Mouse (Mus musculus) bone marrow, adult 2 months (tissue): ENCODE results near the gene Strada. TPM values are rescaled to one million over a fixed set of nuclear protein-coding genes. Genes with fewer than 3 reads are reported as not detected.
"Not testable (repeated sequence)": the region's sequence is repeated elsewhere in the genome, so short reads cannot be mapped to it uniquely, and the experiment has no call there.

Experiments used
- H3K27ac ChIP-seq: fragments of 200-500 bp; 2 replicates; pipeline ENCODE4 v1.5.1; 2012; ENCODE audit warnings: low read depth, mild to moderate bottlenecking, control low read depth, inconsistent platforms, low read length; ENCODE audit not compliant: control insufficient read depth, poor library complexity, insufficient read depth
- H3K4me1 ChIP-seq: fragments of 200-500 bp; 2 replicates; pipeline ENCODE4 v1.6.1; 2011; ENCODE audit warnings: low read length; ENCODE audit not compliant: control insufficient read depth, insufficient read depth
- H3K4me3 ChIP-seq: fragments of 200-500 bp; replicated peaks from 2 replicates; pipeline ENCODE3; 2011; ENCODE audit warnings: mild to moderate bottlenecking, low read depth, low read length, control low read depth; ENCODE audit not compliant: control insufficient read depth
- CTCF ChIP-seq: fragments of 200-500 bp; IDR thresholded peaks from 2 replicates; pipeline ENCODE4 v1.5.1; 2011; ENCODE audit warnings: low read length, control low read depth; ENCODE audit not compliant: control insufficient read depth, insufficient read depth
- POLR2A ChIP-seq: fragments of 200-500 bp; IDR thresholded peaks from 2 replicates; pipeline ENCODE4 v1.6.1; 2011; ENCODE audit warnings: low read depth, mild to moderate bottlenecking, control low read depth, low read length, borderline replicate concordance; ENCODE audit not compliant: control insufficient read depth
- WGBS: fragments of 180-500 bp; shearing (Covaris S2); methylation state at CpG from one replicate; pipeline ENCODE4 v1.1.7; 2018; 5-methylcytosine and 5-hydroxymethylcytosine counted together
- polyA plus RNA-seq: library from polyadenylated mRNA; stranded (reverse); fragments of >200 nt; gene quantifications from 2 replicates; pipeline ENCODE4 v1.2.4, GENCODE M21; 2011; ENCODE audit warnings: low replicate concordance; ENCODE audit not compliant: missing spikeins, insufficient read depth, insufficient read length

Strada gene
- polyA plus RNA-seq, result 9.2 and 21.7 TPM in 2 replicates

DNA sequence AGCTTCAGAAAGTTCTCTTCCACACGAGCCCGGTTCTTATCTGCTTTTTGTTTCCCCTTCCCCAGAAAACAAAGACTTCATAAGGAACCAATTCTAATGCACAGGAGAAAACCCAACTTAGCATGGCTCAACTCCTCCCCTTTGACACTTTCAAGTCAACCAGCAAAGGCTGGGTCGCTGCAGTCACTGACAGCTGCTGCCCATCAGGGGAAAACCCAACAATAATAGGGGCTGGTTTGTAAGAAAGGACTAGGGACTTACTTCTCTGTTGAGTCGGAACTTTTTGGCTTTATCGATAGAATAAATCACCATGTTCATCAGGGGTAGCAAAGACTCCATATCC is at the start of gene Strada:
Strada (minus strand) TSS at position 46 of the 343 bp plus-strand sequence.
- Histone ChIP-seq H3K4me3 (no peak within 1 kb of the TSS), H3K27ac (peak within 1 kb of the TSS; percentile 15), H3K4me1 (peaks cover 2% of the 10 kb centered on the region; the same call in 1 of the 2 replicates)
- no peak for TF ChIP-seq CTCF
- no peak for TF ChIP-seq POLR2A
- WGBS, result 32% methylated on average over 5 of the region's 5 CpGs

DNA sequence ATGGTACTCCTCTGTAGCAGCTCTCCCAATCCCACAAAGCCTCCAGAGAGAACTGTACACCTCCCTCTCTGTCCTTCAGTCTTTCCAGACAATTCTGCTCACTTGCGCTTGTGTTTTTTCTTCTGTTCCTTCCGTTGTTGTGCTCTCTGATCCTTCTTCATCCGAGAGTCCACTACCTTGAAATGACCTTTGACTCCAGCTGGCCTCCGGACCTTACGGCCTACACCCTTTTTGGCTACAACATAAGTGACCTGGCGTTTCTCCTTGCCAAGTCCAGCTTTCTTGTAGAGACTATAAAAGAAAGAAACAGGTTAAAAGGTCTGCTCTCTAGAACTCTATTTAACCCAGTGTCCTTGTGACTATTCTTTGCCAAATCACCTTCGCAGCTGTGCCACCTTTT is 47.4 kb upstream of the Strada start:
- Histone ChIP-seq H3K4me1 (no peaks in the 10 kb centered on the region; the same call in 1 of the 2 replicates), H3K4me3 (no peak overlapping the region)
- 88% methylated on average over 7 of the region's 7 CpGs for WGBS

DNA sequence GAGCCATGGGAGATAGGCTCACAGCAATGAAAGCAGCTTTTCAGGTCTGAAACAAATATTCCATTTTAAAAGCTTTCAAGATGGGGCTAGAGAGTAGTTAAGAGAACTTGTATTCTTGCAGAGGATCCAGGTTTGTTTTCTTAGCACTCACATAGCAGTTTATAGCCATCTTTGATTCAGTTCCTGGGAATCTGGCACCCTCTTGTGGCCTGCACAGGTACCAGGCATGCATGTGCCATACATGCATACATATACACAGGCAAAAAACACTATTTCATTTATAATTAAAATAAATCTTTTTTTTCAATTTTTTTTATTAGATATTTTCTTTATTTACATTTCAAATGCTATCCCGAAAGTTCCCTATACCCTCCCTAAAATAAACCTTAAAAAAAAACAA is 44.9 kb upstream of the Strada start:
- no peak overlapping the region for H3K27ac ChIP-seq
- TF ChIP-seq POLR2A (no peak), CTCF (peak; percentile 52)
- 90% methylated on average over 1 of the region's 1 CpGs for WGBS
- H3K4me1 ChIP-seq, result no peaks in the 10 kb centered on the region
- no peak overlapping the region for H3K4me3 ChIP-seq

More for the DNA sequence above, 47.4 kb upstream of the Strada start:
- no peak for TF ChIP-seq CTCF
- TF ChIP-seq POLR2A, result no peak
- H3K27ac ChIP-seq, result no peak overlapping the region

DNA sequence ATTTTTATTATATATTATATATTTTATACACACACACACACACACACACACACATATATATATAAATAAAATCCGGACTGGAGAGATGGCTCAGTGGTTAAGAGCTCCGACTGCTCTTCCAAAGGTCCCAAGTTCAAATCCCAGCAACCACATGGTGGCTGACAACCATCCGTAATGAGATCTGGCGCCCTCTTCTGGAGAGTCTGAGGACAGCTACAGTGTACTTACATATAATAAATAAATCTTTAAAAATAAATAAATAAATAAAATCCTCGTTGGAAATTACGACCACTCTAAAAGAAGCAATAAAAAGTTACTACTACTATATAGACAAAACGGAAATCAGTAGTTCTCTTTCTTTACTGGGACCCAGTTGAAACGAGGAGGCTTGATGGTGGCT is 32.0 kb upstream of the Strada start:
- WGBS, result 83% methylated on average over 8 of the region's 8 CpGs
- H3K4me1 ChIP-seq, H3K27ac ChIP-seq, H3K4me3 ChIP-seq: not testable (repeated sequence)

DNA sequence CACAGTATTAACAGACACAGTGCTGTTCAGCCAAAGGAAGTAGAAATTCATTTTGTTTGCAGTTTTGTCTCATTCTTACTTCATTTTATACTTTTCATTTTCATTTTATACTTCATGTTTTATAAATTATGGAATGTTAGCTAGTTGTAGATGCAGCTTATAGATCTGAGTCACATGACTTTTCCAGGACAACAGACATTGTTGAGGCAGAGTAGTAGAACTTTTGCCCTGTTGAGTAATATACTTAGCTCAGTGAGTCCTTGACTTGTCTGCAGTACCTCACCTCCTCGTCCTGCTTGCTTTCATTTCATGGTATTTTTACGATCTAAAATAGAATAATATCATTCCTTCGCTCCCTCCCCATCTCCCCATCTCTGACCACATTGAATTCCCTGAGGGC is 18.6 kb upstream of the Strada start:
- TF ChIP-seq POLR2A (no peak), CTCF (no peak)
- Histone ChIP-seq H3K4me3 (no peak overlapping the region), H3K27ac (no peak overlapping the region), H3K4me1 (no peaks in the 10 kb centered on the region)
- 73% methylated on average over 3 of the region's 3 CpGs for WGBS

DNA sequence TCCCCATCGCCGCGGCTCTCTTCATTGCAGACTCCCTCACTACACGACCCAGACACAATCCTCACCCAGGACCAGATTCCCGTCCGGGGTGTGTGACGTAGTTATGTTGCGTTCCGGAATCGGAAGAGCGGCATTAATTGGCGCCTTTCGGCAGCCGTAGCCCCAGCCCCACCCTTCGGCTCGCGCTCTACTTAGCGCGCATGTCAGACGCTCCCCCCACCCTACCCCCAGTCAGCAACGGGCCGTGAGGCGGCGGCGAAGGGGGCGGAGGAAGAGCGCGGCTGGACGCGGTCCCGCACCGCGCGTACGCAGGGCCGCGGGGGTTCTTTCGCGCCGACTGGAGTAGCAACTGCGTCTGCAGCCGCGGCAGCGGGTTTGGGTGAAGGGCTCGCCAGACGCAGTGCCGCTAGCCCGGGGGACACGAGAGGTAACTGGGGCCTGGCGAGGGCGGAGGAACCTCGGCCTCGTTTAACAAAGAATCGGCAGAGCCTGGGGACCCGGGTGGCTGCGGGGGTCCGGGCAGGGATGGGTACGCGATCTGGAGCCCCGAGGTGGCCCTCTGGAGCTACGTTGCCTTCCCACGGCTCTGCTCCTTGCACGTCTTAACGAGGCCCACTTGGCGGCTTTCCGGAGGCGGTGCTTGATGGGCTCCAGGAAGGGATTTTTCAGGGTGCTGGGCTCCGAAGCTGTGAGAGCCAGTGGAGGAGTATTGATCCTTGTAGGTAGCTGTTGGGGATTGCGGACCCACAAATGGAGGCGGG is 14.9 kb upstream of the Strada start, which contains the start of gene Ddx42:
Ddx42 (plus strand) TSS at position 197 of the 761 bp plus-strand sequence.
- no peak for TF ChIP-seq CTCF
- peak; percentile 75; the same call in 1 of the 2 replicates for TF ChIP-seq POLR2A
- WGBS, result under 1% methylated on average over 70 of the region's 70 CpGs
- Histone ChIP-seq H3K27ac (peak within 1 kb of the TSS; percentile 92), H3K4me3 (peak within 1 kb of the TSS; percentile 97), H3K4me1 (peaks cover 1% of the 10 kb centered on the region; the same call in 1 of the 2 replicates)

DNA sequence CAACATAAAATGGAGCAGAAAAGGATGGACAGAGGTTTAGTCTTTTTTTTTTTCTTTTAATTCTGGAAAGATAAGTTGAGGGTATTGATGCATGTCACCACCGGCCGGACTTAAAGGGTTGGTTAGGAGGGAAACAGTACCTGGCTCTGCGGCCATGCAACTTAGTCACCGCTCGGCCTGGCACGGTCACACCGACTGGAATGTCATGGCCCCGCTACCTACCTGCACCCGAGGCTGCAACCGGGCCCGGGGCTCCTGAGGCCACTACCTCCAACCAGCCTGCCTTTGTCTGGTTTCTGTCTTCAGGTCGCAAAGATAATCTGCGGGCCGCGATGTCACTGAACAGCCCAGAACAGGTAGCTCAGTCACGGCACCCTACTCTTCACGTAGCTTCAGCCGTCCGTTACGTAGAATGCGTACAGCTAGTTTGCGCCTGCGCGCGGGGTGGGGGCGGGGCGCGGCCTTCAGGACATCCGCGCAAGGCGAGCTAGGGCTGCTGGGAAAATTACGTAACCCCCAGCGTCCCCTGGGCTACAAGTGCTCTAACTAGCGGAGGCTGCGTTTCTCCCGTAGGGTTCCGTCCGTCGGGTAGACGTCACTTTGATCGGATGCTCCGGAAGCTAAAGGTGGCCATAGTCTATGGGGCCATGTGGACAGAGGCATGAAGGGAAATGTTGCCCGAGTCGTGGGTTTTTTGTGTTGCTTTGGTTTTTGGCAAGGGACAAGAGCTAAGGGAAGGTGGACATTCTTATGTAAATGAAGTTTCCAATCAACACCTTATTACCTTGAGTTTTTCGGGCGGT is 14.2 kb upstream of the Strada start, which contains the start of gene Ccdc47:
Ccdc47 (minus strand) TSS at position 418 of the 803 bp plus-strand sequence.
- TF ChIP-seq CTCF (no peak; the same call in 1 of the 2 replicates), POLR2A (peak; percentile 55)
- WGBS, result under 1% methylated on average over 46 of the region's 46 CpGs
- Histone ChIP-seq H3K27ac (peak within 1 kb of the TSS; percentile 92), H3K4me3 (peak within 1 kb of the TSS; percentile 97), H3K4me1 (peaks cover 1% of the 10 kb centered on the region; the same call in 1 of the 2 replicates)

DNA sequence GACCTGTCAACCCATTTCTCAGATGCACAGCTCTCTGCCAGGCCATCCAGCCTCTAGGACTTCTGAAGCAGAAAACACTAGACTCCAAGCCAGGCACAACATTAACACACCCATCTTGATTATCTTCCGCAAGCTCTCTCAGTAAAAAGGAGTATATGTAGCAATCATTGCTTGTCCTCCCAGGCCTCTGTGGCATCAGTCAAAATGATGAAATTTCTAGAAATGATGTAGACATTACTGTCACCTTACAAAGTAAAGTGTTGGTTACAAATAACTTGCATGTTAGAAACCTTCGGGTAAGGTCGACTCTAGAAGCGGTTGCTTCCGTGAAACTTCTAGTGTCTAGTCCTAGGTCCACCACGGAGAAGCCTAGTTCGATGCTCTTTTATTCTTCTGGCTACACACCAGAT is 13.5 kb upstream of the Strada start:
- TF ChIP-seq POLR2A (no peak), CTCF (no peak)
- Histone ChIP-seq H3K4me1 (peaks cover 1% of the 10 kb centered on the region; the same call in 1 of the 2 replicates), H3K27ac (no peak overlapping the region), H3K4me3 (peak overlapping the region; percentile 97)
- WGBS, result 6% methylated on average over 7 of the region's 7 CpGs
